Mouse (Mus musculus) bone marrow macrophage, adult 2 months (primary cell): ENCODE results near the gene Chchd4. TPM values are rescaled to one million over a fixed set of nuclear protein-coding genes. Genes with fewer than 3 reads are reported as not detected.

Source experiments
- H3K27ac ChIP-seq: 2 replicates; pipeline ENCODE4 v1.5.1; 2012; ENCODE audit warnings: low read depth, low read length; ENCODE audit not compliant: insufficient read depth
- H3K4me1 ChIP-seq: 2 replicates; pipeline ENCODE4 v1.6.1; 2012; ENCODE audit warnings: low read length; ENCODE audit not compliant: control insufficient read depth, insufficient read depth
- H3K4me3 ChIP-seq: 2 replicates; pipeline ENCODE4 v1.5.1; 2012; ENCODE audit warnings: mild to moderate bottlenecking, low read length, moderate library complexity; ENCODE audit not compliant: insufficient read depth
- CTCF ChIP-seq: IDR thresholded peaks from 2 replicates; pipeline ENCODE4 v1.5.1; 2012; ENCODE audit warnings: low read depth, mild to moderate bottlenecking, low read length, moderate library complexity
- POLR2A ChIP-seq: IDR thresholded peaks from 2 replicates; pipeline ENCODE4 v1.6.1; 2012; ENCODE audit warnings: mild to moderate bottlenecking, low read depth, low read length, borderline replicate concordance
- polyA plus RNA-seq: library from polyadenylated mRNA; stranded (reverse); fragments of >200 nt; gene quantifications from 2 replicates; pipeline ENCODE4 v1.2.4, GENCODE M21; 2012; ENCODE audit not compliant: missing spikeins, insufficient read depth, insufficient read length

Chchd4 gene
- 5.5 and 6.7 TPM in 2 replicates for polyA plus RNA-seq

DNA sequence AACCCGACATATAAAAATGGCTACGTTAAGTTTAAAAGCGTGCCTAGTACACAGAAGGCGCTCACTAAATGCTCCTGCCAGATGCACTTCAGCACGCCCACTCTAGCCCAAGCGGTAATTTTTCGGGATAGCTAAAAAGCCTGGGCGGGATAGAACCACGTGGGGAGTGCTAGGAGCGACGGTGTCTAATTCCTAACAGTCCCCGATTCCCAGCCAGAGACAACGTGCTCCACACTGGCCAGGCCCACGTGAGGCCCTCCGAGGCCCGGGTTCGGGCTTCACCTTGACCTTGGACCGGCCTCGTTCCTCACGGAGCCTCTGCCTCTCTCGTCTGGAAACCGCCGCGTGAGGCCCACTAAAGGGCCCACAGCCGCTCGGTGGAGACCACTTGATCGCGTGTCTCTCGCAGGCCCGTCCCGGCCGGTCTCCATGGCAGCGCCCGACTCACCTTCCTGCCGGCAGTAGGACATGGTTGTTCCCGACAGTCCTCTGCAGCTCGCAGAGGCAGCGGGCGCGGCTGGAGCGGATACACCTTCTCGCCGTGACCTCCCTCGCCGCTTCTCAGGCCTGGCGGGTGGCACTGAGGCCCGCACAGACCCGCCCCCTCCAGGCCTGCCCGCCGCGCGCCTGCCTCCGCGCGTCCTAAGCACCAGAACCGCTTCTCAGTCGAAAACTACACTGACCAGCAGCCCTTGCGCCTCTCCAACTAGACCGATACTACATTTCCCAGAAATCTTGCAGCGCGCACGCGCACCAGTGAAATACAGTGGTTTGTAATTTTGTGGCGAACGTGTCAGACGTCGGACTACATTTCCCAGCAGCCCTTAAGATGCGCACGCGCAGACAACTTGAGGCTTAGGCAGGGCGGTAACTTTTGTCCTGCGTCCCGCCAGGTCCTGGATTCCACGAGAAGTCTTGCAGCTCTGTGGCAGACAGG is at the start of gene Chchd4, which contains the start of gene Tmem43:
Gene Chchd4 (minus strand): TSS at position 679 of the 937 bp plus-strand sequence.
Gene Tmem43 (plus strand): TSS at position 836 of the 937 bp plus-strand sequence.
- TF ChIP-seq POLR2A (no peak), CTCF (no peak)
- Histone ChIP-seq H3K4me3 (peak within 1 kb of the TSS; percentile 75), H3K27ac (peak within 1 kb of the TSS; percentile 80), H3K4me1 (peaks cover 29% of the 10 kb centered on the region)

DNA sequence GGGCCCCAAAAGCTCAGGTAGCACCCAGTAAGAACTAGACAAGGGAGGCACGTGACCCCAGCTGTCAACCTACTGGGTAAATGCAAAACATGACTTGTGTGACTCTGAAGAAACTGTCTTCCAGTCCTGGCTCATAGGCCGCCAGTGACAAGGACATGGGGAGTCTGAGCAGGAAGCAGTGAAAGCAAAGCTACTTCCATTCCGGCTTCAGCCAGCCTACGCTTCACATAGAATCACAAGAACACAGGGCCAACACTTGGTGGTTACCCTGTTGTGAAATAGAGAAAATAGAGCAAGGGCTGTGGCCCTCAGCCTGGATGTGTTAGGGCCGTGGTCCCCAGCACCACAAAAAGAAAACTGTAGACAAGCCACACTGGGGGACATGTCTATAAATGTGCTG is 49.5 kb upstream of the Chchd4 start:
- Histone ChIP-seq H3K27ac (no peak overlapping the region), H3K4me3 (no peak overlapping the region), H3K4me1 (no peaks in the 10 kb centered on the region; the same call in 1 of the 2 replicates)
- no peak for TF ChIP-seq POLR2A
- no peak for TF ChIP-seq CTCF

DNA sequence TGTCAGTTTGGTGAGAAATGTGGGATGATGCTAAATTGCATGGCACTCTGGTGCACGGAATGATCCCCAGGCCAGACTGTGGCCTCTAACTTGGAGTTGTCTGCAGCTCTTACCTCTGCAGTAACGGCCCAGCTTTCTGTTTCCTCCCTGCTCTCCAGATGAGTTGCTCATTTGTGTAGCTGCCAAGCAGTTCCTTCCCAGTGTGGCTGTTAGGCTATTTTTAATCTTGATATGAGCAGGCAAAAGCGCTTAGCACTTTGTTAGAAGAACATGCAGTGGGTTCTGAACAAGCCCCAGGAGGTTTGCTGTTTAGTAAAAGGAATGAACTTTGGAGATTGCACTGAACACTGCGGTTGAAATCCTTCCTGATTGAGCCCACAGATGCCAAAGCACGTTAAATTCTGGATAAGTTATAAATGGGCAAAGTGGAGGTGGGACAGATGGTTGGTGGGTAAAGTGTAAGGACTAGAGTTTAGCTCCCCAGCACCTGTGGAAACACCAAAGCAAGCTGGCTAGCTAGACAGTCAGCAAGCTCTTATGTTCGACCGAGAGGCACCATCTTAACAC is 45.2 kb upstream of the Chchd4 start:
- no peak overlapping the region for H3K4me3 ChIP-seq
- H3K4me1 ChIP-seq: peaks cover 17% of the 10 kb centered on the region
- no peak overlapping the region for H3K27ac ChIP-seq
- TF ChIP-seq POLR2A (no peak), CTCF (no peak)

DNA sequence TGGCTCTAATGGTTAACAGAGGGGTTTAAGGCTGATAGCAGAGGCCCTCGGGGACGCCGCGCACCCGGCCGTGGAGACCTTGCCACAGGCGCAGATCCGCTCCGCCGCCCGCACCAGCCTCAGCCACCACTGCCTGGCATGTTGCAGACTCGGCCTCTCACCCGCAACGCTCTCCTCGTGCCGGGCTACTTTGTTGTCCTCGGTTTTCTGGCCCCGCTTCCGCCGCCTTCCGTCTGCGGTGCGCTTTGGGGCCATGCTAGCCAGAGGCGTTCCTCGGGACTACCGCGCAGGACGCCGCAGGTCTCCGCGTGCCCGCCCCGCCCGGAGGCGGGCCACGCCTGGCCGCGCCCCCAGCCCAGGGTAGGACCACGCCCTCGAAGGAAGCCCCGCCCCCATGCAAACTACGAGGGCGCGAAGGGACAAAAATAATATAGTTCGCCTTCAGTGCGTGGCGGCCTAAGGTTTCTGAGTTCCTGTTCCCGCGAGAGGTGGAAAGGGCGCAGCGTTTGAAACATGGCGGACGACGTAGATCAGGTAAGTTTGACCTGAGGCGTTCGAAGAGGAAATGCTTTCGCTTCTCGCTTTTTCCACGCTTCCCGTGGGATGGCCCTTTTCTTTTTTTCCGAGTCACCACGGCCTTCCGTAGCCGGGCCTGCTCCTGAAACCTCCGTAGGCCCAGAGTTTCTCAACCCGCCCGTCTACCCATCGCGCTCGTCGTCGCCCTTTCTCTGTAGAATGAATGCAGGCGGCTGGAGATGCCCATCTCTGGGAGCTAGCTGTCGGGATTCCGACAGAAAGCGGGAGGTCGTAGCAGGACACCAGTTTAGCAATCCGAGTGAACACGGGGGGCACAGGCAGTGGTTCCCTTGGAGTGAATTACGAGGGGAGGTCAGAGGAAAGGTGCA is 42.5 kb upstream of the Chchd4 start, which contains the start of the genes Xpc and Lsm3:
Gene Xpc (minus strand): TSS at position 344 of the 905 bp plus-strand sequence.
Gene Lsm3 (plus strand): TSS at position 384 of the 905 bp plus-strand sequence.
- no peak for TF ChIP-seq CTCF
- TF ChIP-seq POLR2A: no peak
- peak within 1 kb of the TSS; percentile 26 for H3K27ac ChIP-seq
- H3K4me1 ChIP-seq: peaks cover 17% of the 10 kb centered on the region
- H3K4me3 ChIP-seq: peak within 1 kb of the TSS; percentile 94

DNA sequence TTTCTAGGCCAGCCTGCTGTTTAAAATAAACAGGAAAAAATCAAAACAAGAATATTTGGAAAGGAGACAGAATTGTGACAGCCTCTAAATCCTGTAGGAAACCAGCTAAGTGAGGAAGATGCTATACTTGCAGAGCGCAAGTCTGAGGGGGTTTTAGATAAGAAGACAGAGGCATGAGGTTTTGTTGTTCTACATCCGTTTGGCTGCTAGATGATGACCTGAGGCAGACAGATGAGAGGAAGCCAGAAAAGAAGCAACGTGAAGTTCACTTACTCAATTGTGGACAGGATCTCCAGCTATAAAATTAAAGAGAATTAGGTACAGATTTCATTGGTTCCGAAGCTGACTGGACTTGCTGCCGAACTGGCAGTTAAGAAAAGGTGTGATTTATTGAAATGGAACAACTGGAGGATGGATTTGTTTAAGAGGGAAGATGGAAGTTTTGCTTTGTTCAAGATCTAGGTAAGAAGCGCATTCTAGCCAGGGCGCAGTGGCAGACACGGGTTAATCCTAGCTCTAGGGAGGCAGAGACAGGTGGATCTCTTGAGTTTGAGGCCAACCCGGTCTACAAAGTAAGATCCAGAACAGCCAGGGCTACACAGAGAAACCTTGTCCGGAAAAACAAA is 41.5 kb upstream of the Chchd4 start:
- TF ChIP-seq POLR2A: no peak
- no peak for TF ChIP-seq CTCF
- H3K4me1 ChIP-seq: peaks cover 19% of the 10 kb centered on the region
- H3K4me3 ChIP-seq: peak overlapping the region; percentile 94
- no peak overlapping the region for H3K27ac ChIP-seq

DNA sequence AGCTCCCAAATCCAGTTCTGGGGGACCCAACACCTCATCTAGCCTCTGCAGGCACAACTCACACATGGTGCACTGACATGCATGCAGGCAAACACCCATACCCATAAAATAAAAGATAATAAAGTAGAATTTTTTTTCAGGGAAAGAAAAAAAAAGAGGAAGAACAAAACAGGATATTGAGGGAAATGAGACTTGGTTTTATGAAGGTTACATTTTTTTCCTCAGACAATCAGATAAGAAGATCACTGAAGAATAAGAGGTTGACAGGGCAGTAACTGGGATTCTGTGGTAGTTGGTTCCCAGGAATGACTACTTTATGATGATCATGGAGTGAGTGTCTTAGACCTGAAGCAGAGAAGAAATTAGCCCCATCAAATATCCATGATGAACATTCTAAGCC is 40.8 kb upstream of the Chchd4 start:
- peaks cover 19% of the 10 kb centered on the region for H3K4me1 ChIP-seq
- peak overlapping the region; percentile 10; the same call in 1 of the 2 replicates for H3K4me3 ChIP-seq
- no peak overlapping the region for H3K27ac ChIP-seq
- TF ChIP-seq POLR2A (no peak), CTCF (no peak)

DNA sequence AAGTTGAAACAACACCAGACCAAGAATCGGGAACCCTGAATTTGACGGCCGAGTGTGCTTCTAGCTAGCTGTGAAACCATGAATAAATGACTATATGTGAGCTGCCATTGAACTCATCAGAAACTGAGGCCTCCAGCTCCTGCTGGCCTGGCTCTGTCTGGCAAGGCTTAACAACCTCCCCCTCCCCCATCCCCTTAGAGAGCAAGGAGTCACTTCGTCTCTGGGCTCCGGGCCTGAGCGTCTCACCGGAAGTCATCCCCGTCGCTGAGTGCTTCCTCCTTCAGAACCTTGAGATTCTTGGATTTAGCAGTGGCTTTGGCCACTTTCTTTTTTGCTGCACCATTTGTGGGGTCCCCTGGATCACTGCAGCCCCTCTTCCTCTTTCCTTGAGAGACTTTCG is 36.9 kb upstream of the Chchd4 start:
- Histone ChIP-seq H3K27ac (no peak overlapping the region), H3K4me1 (peaks cover 30% of the 10 kb centered on the region), H3K4me3 (no peak overlapping the region)
- TF ChIP-seq CTCF (no peak), POLR2A (no peak)

DNA sequence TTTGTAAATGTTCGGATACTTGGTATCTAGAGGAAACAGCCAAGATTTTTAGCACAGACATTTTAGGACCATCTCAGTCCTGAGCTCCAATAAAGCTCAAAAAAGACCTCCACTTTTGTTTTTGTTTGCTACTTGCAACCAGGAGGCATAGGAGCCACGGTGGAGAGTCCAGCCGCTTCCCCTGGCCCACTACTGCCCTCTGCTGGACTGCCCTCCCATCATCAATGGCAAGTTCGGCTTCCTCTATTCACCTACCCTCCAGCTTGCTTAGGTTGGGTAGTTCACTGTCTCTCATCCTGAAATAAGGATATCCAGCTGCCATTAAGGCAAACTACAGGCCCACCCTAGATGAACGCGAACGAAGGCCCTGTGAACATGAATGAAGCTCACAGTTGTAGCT is 36.0 kb upstream of the Chchd4 start:
- no peak overlapping the region for H3K4me3 ChIP-seq
- H3K4me1 ChIP-seq: peaks cover 27% of the 10 kb centered on the region
- no peak overlapping the region for H3K27ac ChIP-seq
- TF ChIP-seq POLR2A (no peak), CTCF (peak; percentile 72)

DNA sequence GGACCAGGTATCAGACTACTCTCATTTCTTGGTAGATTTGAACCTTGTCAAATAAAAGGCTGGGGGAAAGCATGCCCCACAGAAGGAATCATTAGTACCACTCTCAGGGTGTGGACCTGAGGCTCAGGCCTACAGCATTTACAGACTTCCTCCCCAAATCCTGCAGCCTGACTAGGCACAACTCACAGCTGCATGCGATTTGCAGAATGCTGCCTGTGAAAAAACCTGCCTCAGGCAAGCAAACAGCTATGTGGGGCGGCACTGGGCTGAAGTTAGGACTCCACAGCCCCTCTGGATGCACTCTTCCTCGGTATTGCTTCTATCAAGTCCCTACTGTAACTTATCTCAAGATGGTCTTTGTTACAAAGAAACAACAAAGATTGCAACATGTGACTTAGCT is 34.7 kb upstream of the Chchd4 start:
- TF ChIP-seq CTCF (no peak), POLR2A (no peak)
- no peak overlapping the region for H3K4me3 ChIP-seq
- H3K4me1 ChIP-seq: peaks cover 25% of the 10 kb centered on the region
- no peak overlapping the region for H3K27ac ChIP-seq
